Mouse (Mus musculus): ENCODE measurements around the gene Mpv17l2.

DNA sequence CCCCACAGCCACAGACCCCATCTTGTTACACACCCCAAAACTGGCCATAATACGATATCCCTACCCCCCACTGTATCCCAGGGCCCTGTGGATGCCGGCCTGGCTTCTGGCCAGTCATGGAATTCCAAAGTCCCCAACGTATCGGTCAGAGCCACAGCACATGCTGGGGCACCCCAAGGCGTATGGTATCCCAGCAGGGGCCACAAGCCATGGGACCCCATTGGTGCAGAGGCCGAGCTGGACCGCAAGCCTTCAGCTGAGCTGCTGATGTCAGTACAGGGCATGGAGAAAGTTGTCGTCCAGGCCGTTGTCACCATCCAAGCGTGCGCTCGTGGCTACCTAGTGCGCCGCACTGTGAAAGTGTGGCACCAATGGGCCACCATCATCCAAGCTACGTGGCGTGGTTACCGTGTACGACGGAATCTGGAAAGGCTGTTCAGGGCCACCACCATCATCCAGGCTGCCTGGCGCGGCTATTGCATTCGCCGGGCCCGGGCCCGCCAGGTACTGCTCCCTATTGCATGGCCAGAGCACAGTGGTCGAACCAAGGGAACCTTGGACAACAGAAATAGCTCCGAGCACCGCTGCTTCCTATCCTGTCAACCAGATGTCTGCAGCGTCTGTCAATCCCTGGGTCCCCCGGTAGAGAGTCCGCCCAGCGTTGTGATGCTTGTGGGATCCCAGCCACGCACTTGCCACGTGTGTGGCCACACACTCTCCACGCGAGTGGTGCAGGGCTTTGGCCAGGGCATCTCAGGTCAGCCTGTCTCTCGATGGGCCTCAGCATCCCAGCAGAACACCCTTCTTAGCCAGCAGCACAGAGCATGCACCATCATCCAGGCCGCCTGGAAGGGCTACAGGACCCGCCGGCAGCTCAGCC is 44.0 kb downstream of the Mpv17l2 start:
- TF ChIP-seq CTCF (IDR thresholded peaks at IDR 0.05; ENCODE audit: low read depth, low read length) = no peak
- no peak for TF ChIP-seq POLR2A (IDR thresholded peaks at IDR 0.05; ENCODE audit: borderline replicate concordance, low read depth, low read length)
